Mouse (Mus musculus): ENCODE measurements around the gene Itgb7. TPM values are rescaled to one million over a fixed set of nuclear protein-coding genes. Genes with fewer than 3 reads are reported as not detected.
"Not testable (repeated sequence)": the region's sequence is repeated elsewhere in the genome, so short reads cannot be mapped to it uniquely, and the experiment has no call there.

Itgb7 gene
- polyA plus RNA-seq, 1 experiment from 2014 or later, result 6.4 TPM

- ATAC-seq, result no peak
- peaks cover 59% of the 10 kb centered on the region for H3K27me3 ChIP-seq (replicated peaks)
- H3K4me1 ChIP-seq, result peaks cover 39% of the 10 kb centered on the region
- no peak overlapping the region for H3K4me3 ChIP-seq
- no peaks in the 10 kb centered on the region for H3K9me3 ChIP-seq (replicated peaks)
- H3K4me2 ChIP-seq, result no peak overlapping the region
- H3K9ac ChIP-seq, result no peak overlapping the region
- no peak overlapping the region for H3K27ac ChIP-seq
- peaks cover 6% of the 10 kb centered on the region for H3K36me3 ChIP-seq
- 71% methylated on average over 14 of the region's 14 CpGs for WGBS (ENCODE audit: insufficient replicate concordance)
These were observed 7.0 kb upstream of the Itgb7 start for GRCm38 (mm10) chr15:102238543-102239259.

DNA sequence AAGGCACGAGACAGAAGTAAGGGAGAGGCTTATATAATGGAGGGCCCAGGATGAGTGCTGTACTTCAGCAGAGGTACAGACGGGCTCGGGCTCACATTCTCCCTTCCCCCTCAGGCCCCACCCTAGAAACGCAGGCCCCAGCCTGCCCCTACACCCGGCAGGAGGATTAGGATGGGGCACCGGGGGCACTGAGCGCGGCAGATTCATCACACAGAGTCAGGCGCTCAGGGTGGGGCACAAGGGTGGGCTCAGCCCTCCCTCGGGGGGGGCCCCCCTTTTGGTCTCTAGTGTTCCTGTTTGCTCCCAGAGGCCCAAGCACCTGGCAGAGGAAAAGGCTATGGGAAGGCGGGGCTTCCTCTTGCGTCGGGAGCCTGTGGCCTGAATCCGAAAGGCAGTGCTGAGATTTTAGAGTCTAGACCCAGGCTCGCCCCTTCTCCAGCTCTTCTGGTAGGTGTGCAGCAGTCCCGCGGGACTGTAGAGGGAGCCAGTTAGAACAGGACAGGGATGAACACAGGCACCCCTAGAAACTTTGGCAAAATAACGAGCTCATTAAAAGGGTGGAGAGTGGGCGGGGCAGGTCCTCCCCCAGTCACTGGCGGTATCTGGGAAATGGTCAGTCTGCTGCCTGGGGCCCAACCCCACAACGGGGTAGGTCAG, 3.8 kb upstream of the Itgb7 start:
- H3K4me3 ChIP-seq, result peak overlapping the region; percentile 24
- peaks cover 57% of the 10 kb centered on the region for H3K4me1 ChIP-seq
- H3K9me3 ChIP-seq (replicated peaks), result no peaks in the 10 kb centered on the region
- no peak for ATAC-seq
- H3K27ac ChIP-seq, result peak overlapping the region; percentile 21; the same call in 1 of the 2 replicates
- 29% methylated on average over 21 of the region's 21 CpGs for WGBS (ENCODE audit: insufficient replicate concordance)
- peaks cover 27% of the 10 kb centered on the region for H3K27me3 ChIP-seq (replicated peaks)
- H3K4me2 ChIP-seq, result peak overlapping the region; percentile 51
- H3K36me3 ChIP-seq, result peaks cover 6% of the 10 kb centered on the region
- H3K9ac ChIP-seq, result no peak overlapping the region

GRCm38 (mm10) chr15:102233896-102234295, 2.2 kb upstream of the Itgb7 start:
- ATAC-seq, result no peak
- peaks cover 62% of the 10 kb centered on the region for H3K4me1 ChIP-seq
- no peak overlapping the region for H3K9ac ChIP-seq
- no peak overlapping the region; the same call in 1 of the 2 replicates for H3K4me2 ChIP-seq
- no peaks in the 10 kb centered on the region for H3K9me3 ChIP-seq (replicated peaks)
- 8% methylated on average over 2 of the region's 2 CpGs for WGBS (ENCODE audit: insufficient replicate concordance)
- H3K36me3 ChIP-seq, result peaks cover 4% of the 10 kb centered on the region
- no peak overlapping the region for H3K4me3 ChIP-seq
- peaks cover 14% of the 10 kb centered on the region for H3K27me3 ChIP-seq (replicated peaks)
- H3K27ac ChIP-seq, result no peak overlapping the region

DNA sequence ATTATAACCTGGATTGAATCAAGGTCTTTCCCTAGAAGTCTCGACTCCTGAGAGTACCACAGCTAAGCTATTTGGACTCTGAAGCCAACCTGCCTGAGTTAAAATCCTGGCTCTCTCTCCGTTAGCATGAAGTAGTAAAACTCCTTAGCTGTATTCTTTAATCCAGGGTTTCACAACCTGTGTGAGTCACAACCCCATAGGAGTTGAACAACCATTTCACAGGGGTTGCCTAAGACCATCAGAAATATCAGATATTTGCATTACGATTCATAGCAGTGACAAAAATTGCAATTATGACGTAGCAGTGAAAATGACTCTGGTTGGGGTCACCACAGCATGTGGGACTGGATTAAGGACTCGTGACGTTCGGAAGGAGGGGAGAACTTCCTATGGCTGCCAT, 1.0 kb upstream of the Itgb7 start:
- Histone ChIP-seq H3K4me1 (peaks cover 62% of the 10 kb centered on the region), H3K9ac (no peak overlapping the region), H3K27ac (no peak overlapping the region), H3K4me2 (no peak overlapping the region), H3K9me3 (replicated peaks) (no peaks in the 10 kb centered on the region), H3K27me3 (replicated peaks) (peaks cover 12% of the 10 kb centered on the region), H3K36me3 (no peaks in the 10 kb centered on the region), H3K4me3 (no peak overlapping the region)
- 79% methylated on average over 7 of the region's 7 CpGs for WGBS (ENCODE audit: insufficient replicate concordance)
- no peak for ATAC-seq

DNA sequence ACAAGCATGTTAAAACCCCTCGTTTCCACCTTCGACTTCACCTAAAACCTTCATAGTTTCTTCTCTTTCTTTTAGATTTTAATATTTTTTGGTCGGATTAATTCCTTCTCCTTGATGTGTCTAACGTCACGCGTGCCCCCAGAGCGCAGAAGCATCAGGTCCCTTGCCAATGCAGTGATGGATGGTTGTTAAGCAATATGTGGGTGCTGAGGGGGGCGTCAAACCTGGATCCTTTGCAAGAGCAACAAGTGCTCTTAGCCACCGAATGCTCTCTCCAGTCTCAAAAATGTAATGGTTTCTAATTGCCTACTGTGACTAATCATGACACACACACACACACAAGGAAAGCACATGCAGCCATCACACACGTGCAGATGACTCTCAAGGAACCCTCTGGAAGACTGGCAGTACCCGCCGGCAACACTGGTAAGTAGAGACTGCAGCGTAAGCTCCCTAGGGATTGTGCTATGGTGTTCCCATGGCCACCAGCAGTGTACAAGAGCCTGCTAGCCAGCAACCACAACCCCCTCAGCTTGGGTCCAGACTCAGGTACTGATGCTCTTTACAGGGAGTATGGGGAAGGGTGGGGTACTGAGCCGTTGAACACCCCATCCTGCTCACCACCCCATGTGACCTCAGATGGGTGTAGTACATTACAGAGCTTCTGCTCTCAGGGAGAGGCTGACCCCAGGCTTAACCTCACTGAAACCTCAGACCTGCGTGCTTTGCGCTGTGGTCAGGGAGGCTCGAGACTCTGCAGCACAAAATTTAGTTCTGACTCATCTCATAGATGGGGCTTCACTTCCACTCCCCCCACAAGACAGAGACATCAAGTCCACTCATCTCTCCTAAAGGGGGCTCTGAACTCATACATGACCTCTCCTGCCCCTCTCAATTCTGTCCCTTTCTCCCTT, 1.1 kb downstream of the Itgb7 start:
- H3K9me3 ChIP-seq (replicated peaks), result no peaks in the 10 kb centered on the region
- WGBS (ENCODE audit: insufficient replicate concordance), result 69% methylated on average over 17 of the region's 17 CpGs
- no peak overlapping the region for H3K27ac ChIP-seq
- H3K4me1 ChIP-seq, result peaks cover 69% of the 10 kb centered on the region
- H3K36me3 ChIP-seq, result no peaks in the 10 kb centered on the region
- H3K9ac ChIP-seq, result 0 out of 2 replicates have a peak overlapping the region, but pooled peaks have one; percentile 60
- peak overlapping the region; percentile 42 for H3K4me3 ChIP-seq
- ATAC-seq, result no peak; the same call in 1 of the 2 replicates
- peak overlapping the region; percentile 65 for H3K4me2 ChIP-seq
- H3K27me3 ChIP-seq (replicated peaks), result peaks cover 10% of the 10 kb centered on the region

- ATAC-seq; H3K36me3 ChIP-seq; H3K9me3 ChIP-seq (replicated peaks); H3K9ac ChIP-seq; H3K27ac ChIP-seq: not testable (repeated sequence)
- 34% methylated on average over 6 of the region's 6 CpGs for WGBS (ENCODE audit: insufficient replicate concordance)
- Histone ChIP-seq H3K4me2 (peak overlapping the region; percentile 91), H3K27me3 (replicated peaks) (peaks cover 36% of the 10 kb centered on the region), H3K4me1 (peaks cover 36% of the 10 kb centered on the region), H3K4me3 (peak overlapping the region; percentile 53; the same call in 1 of the 2 replicates)
These were observed 6.1 kb downstream of the Itgb7 start for GRCm38 (mm10) chr15:102225619-102226018.

- H3K4me3 ChIP-seq, result peak overlapping the region; percentile 53
- no peaks in the 10 kb centered on the region for H3K9me3 ChIP-seq (replicated peaks)
- peak overlapping the region; percentile 55 for H3K9ac ChIP-seq
- peaks cover 31% of the 10 kb centered on the region for H3K4me1 ChIP-seq
- H3K36me3 ChIP-seq, result no peaks in the 10 kb centered on the region
- 7% methylated on average over 21 of the region's 21 CpGs for WGBS (ENCODE audit: insufficient replicate concordance)
- peak; percentile 89 for ATAC-seq
- H3K27ac ChIP-seq, result peak overlapping the region; percentile 61
- H3K4me2 ChIP-seq, result peak overlapping the region; percentile 91
- peaks cover 36% of the 10 kb centered on the region for H3K27me3 ChIP-seq (replicated peaks)
These were observed 6.6 kb downstream of the Itgb7 start for GRCm38 (mm10) chr15:102224992-102225617.

DNA sequence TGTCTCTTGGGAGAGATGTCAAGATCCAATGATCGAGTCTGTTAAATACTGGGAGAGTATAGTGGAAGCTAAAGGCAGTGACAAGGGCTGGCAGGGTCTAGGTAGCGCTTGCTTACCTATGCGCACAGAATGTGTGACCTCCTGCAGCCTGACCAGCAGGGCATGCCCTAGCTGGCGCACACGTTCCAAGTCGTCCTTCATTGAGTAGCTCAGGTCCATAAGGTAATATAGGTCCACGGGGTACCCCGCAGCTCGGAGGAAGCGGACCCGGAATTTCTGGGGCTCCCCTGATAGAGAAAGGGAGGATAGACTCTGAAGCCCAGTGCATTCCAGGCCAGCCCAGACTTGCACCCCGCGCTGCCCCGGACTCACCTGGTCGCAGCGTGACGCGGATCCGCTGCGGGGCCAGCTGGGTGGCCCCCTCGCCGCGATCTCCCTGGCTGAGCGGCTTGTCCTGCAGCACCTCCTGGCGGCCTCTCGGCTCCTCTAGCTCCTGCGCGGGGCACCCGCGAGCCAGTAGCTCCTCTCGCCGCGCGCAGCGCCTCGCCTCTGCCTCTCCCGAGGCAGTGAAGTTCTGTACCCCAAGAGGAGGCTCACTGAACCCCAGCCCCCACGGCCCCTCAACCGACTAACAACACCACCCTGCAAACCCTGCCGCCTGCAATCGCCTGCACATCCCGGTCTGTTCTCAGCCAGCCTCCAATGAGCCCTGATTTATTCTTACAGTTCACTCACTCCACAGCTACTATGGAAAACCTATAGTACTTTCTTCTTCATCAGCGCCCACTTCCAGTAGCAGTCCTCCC, 7.4 kb downstream of the Itgb7 start:
- peaks cover 36% of the 10 kb centered on the region for H3K27me3 ChIP-seq (replicated peaks)
- peak overlapping the region; percentile 91 for H3K4me2 ChIP-seq
- no peaks in the 10 kb centered on the region for H3K36me3 ChIP-seq
- H3K4me1 ChIP-seq, result peaks cover 30% of the 10 kb centered on the region
- H3K4me3 ChIP-seq, result peak overlapping the region; percentile 53
- peak overlapping the region; percentile 61 for H3K27ac ChIP-seq
- 5% methylated on average over 43 of the region's 43 CpGs for WGBS (ENCODE audit: insufficient replicate concordance)
- no peaks in the 10 kb centered on the region for H3K9me3 ChIP-seq (replicated peaks)
- H3K9ac ChIP-seq, result peak overlapping the region; percentile 55
- ATAC-seq, result peak; percentile 71

- 54% methylated on average over 10 of the region's 10 CpGs for WGBS (ENCODE audit: insufficient replicate concordance)
- no peak for ATAC-seq
These were observed 9.4 kb downstream of the Itgb7 start for GRCm38 (mm10) chr15:102222386-102222785.

GRCm38 (mm10) chr15:102217325-102217724, 14.4 kb downstream of the Itgb7 start:
- 79% methylated on average over 7 of the region's 7 CpGs for WGBS (ENCODE audit: insufficient replicate concordance)
- ATAC-seq, result no peak
- peaks cover 6% of the 10 kb centered on the region for H3K27me3 ChIP-seq (replicated peaks)
- no peak overlapping the region for H3K27ac ChIP-seq
- peaks cover 37% of the 10 kb centered on the region for H3K36me3 ChIP-seq
- H3K4me2 ChIP-seq, result no peak overlapping the region
- H3K9ac ChIP-seq, result no peak overlapping the region
- no peaks in the 10 kb centered on the region for H3K4me1 ChIP-seq
- H3K9me3 ChIP-seq (replicated peaks), result no peaks in the 10 kb centered on the region
- no peak overlapping the region for H3K4me3 ChIP-seq

More at GRCm38 (mm10) chr15:102222386-102222785, 9.4 kb downstream of the Itgb7 start:
- no peak overlapping the region for H3K27ac ChIP-seq
- peaks cover 28% of the 10 kb centered on the region for H3K4me1 ChIP-seq
- no peak overlapping the region for H3K4me3 ChIP-seq
- no peaks in the 10 kb centered on the region; the same call in 1 of the 2 replicates for H3K36me3 ChIP-seq
- no peak overlapping the region for H3K9ac ChIP-seq
- peaks cover 32% of the 10 kb centered on the region for H3K27me3 ChIP-seq (replicated peaks)
- H3K4me2 ChIP-seq, result no peak overlapping the region
- H3K9me3 ChIP-seq (replicated peaks), result no peaks in the 10 kb centered on the region

Measured in liver, embryonic 12.5 days (tissue).